ENCODE assay signal across 1 mouse cellular context in the genomic region with DNA sequence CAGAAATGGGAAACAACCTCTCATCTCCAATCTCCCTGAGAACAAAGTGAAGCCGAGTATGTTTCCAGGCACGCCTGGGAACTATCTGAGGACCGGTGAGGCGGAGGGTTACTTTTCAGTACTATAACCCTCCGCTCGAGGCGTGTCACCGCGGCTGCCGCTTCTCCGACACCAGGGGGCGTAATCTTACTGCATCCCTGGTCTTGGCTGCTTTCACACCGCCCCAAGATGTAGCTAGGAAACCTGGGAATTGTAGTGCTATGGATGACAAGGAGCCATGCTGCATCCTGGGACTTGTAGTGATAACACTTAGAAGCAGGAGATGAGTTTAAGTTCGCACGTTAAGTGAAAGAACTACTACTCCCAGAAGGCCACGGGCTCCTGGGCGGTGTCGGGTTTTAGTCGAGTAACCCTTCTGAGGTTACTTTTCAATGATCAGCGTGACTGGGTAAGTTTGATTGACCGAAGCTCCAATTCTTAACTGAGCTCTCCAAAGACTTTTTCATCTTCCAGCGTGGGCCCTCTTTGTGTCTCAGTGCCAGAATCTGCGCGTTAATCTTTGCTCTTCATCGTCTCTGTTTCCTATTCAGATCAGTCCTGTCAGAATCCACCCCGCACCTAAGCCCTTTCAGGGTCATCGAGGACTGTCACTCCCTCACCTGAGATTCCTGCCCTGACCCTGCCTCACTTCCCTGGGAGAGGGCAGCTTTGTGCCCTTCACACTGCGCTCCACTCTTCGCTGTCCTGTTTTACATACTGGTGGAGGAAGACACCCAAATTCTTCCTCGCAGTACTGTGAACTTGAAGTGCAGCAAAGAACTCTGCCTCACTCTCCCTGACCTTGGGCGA.
TF ChIP-seq lines count a peak whose summit lies in the region.

A gene (plus strand): TSS at position 344 of the 849 bp plus-strand sequence.

TF ChIP-seq in CH12.LX, 34 proteins besides CTCF, POLR2A, EP300 and RAD21 (continued from another document):
- no peak for TF ChIP-seq ETS1 (conservative IDR thresholded peaks at IDR 0.05; ENCODE audit: low read depth, low read length)
- TF ChIP-seq MAZ (IDR thresholded peaks at IDR 0.05; ENCODE audit: low read depth, low read length) = peak; percentile 70
- TF ChIP-seq IRF4 (IDR thresholded peaks at IDR 0.05; ENCODE audit: low read depth, low read length) = peak; percentile 87
- 0 out of 2 replicates have a peak, but pooled peaks have one; percentile 13 for TF ChIP-seq JUND (conservative IDR thresholded peaks at IDR 0.05; ENCODE audit: low read depth, low read length)
- TF ChIP-seq CHD2 (IDR thresholded peaks at IDR 0.05; ENCODE audit: low read length) = peak; percentile 85
- no peak for TF ChIP-seq RCOR1 (conservative IDR thresholded peaks at IDR 0.05; ENCODE audit: low read depth, low read length)
- TF ChIP-seq TBP (conservative IDR thresholded peaks at IDR 0.05; ENCODE audit: low read depth, low read length) = 0 out of 2 replicates have a peak, but pooled peaks have one; percentile 41
- no peak for TF ChIP-seq JUN (IDR thresholded peaks at IDR 0.05; ENCODE audit: insufficient read depth, low read depth, low read length)
- no peak; the same call in 1 of the 2 replicates for TF ChIP-seq ZNF384 (IDR thresholded peaks at IDR 0.05; ENCODE audit: low read depth, low read length)
- peak; percentile 9; the same call in 1 of the 2 replicates for TF ChIP-seq ZKSCAN1 (IDR thresholded peaks at IDR 0.05; ENCODE audit: borderline replicate concordance, low read depth, low read length)
- no peak; the same call in 1 of the 2 replicates for TF ChIP-seq NELFE (IDR thresholded peaks at IDR 0.05; ENCODE audit: low read depth, low read length)
- no peak for TF ChIP-seq POLR2AphosphoS2 (IDR thresholded peaks at IDR 0.05; ENCODE audit: low read depth, low read length)
- peak; percentile 74 for TF ChIP-seq ELF1 (IDR thresholded peaks at IDR 0.05; ENCODE audit: low read depth, low read length)
- TF ChIP-seq TCF12 (IDR thresholded peaks at IDR 0.05; ENCODE audit: low read depth, low read length) = peak; percentile 32
- TF ChIP-seq MYC (IDR thresholded peaks at IDR 0.05; ENCODE audit: low read depth, low read length) = peak; percentile 86
- no peak for TF ChIP-seq ZMIZ1 (IDR thresholded peaks at IDR 0.05; ENCODE audit: low read depth, low read length)
- peak; percentile 99 for TF ChIP-seq KAT2A (IDR thresholded peaks at IDR 0.05; ENCODE audit: insufficient replicate concordance, low read length)
- TF ChIP-seq HCFC1 (IDR thresholded peaks at IDR 0.05; ENCODE audit: low read depth, low read length) = peak; percentile 96
- TF ChIP-seq MXI1 (IDR thresholded peaks at IDR 0.05; ENCODE audit: low read depth, low read length) = peak; percentile 79
TF ChIP-seq in CH12.LX: peak in this region for 20.
